Mouse (Mus musculus): ENCODE measurements at regions not wholly inside any gene's neighbourhood (a gene's known extent, or its start where the extent isn't known, plus 50 kb on each side); places are given as distances from the start of the nearest gene placed in this dataset.

DNA sequence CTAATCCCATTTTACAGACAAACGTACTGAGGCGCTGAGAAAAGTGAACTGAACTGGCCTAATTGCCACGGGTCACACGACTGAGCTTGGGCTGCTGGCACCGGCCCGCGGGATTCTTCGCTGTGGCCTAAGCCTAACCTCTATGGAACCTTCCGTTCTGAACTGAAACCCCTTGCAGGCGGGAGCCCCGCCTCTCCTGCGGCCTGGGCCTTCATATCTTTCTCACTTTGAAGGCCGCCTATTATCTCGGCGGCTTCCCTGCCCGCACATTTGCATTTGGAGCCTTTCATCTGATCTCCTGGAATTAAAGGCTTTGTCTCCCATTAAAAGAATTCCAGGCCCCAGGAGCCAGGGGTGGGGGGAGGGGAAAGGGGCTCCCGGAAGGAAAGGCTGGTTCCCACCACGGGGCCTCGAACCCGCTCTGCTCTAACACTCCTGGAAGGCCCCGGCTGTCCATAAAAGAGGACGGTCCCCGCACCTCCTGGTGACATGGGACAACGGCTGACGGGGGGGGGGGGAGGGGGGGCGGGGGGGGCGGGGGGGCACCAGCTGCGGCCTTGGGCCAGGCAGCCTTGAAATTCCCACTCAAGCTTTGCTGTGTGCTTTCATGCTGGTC, 122.9 kb upstream of the Pja1 start:
- no peak for DNase-seq (ENCODE audit: low spot score)

DNA sequence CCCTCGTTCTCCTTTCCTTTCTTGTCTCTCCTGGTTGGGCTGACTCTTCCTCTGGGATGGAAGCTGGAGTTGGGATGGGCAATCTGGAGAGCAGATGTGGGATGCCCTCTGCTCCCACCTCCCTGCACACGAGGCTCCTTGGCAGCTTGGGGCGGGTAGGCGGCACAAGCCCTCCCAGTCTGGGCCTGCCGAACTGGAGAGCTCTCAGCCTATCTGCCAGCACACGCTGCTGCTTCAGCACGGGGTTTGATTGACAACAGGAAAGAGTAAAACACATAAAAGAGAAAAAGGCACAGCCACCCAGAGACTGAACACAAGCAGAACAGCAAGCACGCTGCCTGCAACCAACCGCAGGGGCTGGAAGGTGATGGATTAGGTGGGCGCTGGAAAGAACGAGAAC, 121.9 kb upstream of the Pja1 start:
- no peak for DNase-seq (ENCODE audit: low spot score)

DNA sequence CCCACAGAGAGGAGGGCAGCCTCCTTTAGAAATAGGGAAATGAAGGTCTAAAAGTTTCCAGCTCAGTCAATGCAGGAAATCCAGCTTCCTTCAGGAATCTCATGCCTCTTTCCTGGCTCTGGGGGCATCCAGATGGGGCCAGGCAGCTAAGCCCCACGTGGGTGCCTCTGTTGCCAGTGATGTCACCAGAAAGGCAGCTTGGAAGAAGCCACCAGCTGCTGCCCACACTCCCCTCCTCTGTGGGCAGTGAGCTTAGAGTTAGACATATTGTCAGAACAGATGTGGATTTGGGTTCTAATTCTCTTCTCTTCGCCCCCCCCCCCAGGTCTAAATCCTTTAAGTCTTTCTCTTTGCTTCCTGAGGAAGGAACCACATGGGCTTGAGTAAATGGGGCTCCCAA, 116.2 kb upstream of the Pja1 start:
- no peak for DNase-seq (ENCODE audit: low spot score)

DNA sequence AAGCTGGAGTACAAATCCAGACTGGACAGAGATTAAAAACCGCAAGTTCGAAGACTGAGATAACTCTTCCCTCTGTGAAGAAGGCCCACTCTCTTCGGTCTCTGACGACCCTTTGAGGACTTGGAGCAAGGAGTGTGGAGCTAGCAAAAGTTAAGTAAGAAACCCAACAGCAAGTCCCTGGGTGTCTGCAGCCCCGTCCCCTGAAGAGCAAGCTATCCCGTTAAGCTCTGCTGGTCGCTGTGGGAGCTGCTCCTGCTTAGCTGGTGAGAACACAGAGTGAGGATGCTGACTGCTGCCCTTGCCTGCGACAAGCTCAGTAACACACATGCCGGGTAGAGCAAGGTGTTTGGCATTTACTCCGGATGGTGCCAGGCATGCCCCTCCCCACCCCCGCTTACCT, 115.2 kb upstream of the Pja1 start:
- no peak for DNase-seq (ENCODE audit: low spot score)

DNA sequence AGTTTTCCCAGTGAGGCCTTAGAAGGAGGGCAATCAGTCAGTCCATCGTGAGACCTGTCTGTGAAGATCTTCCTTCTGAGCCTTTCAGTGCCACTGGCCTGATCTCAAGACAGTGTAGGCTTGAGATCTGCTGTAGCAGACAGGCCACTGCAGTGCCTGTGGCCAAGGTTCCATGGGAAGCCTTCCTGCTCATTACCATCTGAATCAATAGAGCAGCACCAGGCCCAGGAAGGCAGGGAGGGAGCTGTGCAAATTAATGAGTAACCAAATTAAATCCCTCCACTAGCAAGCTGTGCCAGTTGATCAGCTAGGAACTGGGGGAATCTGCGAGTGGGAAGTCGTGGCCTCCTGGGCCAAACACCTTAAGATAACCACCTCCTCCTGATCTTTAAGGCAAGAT, 114.6 kb upstream of the Pja1 start:
- DNase-seq (ENCODE audit: low spot score), result no peak

DNA sequence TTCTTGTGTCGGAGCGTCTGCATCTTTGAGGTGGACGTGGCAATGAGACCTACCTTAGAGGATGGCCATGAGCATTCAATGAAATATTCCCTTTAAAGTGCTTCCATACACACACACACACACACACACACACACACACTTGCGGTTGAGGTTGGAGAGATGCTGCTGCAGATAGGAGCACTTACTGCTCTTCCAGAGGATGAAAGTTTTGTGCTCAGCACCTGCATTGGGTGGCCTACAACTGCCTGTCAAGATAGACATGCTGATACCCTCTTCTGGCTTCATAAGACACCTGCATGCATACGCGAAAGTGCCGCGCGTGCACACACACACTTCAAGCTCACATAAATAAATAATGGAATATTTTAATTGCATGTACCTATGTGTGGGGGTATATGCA, 111.5 kb upstream of the Pja1 start:
- no peak for DNase-seq (ENCODE audit: low spot score)

DNA sequence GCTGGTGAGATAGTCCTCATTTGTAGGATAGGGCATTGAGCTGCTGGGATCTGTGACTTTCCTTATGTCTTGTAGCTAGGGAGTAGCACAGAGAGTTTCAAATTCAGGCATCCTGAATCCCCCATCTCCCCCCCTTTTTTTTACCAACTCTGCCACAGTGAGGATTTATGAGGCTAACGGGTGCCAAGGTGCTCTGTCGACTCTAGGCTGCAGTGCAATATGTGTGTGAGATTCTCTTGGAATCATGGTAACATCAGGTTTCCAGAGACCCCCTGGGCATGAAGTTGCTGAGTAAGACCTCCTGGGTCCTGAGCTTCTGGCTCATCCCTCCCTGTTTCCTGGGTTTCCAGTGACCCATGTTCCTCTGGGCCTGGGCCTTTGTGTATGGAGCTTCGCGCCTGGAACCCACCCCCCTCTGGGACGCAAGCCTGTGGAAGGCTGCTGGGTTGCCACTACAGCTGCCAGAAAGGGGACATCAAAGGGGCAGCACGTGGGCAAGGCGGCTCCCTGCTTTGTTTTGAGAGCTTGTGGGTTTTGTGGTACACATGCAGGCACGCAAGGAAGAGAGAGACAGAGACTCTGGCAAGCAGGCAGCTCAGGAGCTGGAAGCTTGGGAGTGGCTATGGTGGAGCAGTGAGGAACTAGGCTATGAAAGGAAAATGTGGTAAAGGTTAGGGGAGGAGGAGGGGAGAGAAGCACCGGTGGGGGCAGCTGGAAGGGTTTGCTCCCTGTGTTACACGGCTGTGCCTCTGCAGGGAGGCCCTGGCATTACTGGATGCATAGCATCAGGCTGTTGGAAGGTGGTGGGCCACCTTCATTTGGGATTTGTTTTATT, 110.8 kb upstream of the Pja1 start:
- DNase-seq (ENCODE audit: low spot score), result no peak

DNA sequence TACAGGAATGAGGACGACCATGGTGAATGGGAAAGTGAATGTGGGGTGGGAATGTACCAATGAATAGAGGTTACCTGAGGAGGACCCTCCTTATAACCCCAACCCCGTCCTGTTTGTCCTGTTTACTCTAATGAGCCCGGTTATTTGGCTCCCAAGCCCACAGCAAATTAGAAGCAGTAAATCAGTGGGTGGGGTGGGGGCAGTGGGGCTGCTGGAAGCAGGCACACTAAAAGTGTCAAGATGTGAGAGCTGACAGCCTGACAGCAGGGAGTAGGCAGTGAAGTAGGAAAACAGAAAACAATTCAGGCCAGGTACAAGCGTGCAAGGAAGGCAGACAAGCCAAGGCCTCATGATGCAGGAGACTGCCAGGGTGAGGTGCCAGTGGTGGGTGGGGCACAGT, 108.1 kb upstream of the Pja1 start:
- no peak for DNase-seq (ENCODE audit: low spot score)

DNA sequence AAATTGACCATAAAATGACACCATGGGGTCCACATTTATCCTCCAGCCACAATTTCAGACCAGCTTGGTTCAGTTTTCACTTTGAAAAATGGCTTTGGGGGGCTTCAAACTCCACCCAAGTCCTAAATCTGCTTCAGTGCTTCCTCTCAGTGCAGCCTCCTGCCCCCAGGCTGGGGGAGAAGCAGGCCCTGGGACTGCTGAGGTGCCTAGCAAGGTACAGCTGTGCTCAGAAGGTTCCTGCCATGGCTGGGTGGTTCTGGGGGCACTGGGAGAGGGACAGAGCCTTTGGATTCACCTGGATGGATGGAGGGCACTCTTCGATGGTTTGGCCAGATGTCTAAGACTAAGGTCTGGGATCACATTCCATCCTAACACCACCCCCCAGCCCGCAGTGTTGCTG, 107.7 kb upstream of the Pja1 start:
- DNase-seq (ENCODE audit: low spot score), result no peak

DNA sequence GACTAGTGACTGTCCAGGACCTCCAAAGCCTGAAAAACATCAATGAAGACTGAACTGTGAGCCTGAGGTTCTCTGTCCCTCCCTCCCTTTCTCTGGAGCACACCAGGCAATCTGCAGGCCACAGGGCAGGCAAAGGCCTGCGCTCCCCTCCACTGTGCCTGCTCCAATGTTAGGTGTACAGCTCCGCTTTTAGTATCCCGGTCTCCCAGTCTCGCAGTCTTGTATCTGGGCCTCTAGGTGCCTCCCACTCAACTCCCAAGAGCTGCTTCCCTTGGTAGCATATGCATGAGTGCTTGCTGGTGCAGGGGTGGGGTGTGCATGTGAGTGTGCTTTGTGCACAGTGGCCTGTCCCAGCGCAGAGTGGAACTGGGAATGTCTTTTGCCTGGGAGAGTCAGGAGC, 104.0 kb upstream of the Pja1 start:
- no peak for DNase-seq (ENCODE audit: low spot score)

DNA sequence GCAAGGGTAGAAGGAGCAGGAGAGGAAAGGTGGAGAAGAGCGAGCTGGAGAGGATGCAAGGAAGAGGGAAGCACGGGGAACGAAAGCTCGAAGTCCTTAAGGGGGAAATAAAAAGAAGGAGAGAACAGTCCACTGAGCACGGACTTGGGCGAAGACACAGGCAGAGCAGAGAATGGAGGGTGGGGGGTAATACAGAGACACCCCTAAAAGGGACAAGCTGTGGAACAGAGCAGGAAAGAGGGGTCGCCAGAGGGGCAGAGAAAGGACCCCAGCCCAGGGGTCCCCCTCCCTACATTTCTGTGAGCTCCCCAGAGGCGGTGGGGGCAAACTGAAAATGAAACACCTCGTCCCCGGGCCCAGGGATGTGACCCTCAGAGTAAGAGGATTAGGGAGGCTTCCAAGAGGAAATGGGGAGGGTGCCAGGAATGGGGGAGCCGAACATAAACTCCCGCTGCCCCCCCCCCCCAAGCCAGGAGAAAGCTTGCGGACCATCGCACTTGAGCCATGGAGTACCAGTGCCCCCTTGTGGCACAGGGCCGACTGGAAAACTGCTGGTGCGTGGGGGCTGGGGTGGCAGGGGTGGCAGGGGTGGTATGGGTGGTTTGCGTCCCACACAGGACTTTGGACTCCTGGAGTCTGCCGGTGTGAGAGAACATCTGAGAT, 103.5 kb upstream of the Pja1 start:
- DNase-seq (ENCODE audit: low spot score), result no peak

DNA sequence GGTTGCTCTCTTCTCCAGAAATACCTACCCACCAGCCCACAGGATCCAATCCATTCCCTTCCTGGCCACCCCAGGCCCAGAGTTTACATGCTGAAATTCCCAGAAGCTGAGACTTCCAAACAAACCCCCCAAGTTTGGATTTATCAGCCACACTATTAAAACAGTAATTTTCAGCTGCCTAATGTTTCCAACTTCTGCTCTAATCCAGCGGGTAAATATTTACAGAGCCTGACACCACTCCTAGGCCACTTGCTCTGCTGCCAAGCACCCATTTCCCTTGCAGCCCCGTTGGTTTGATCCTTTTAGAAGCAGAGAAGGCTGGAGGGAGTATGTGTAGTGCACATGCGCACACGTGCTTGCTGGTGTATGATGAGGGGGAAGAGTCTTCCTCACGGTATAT, 99.1 kb upstream of the Pja1 start:
- no peak for DNase-seq (ENCODE audit: low spot score)

DNA sequence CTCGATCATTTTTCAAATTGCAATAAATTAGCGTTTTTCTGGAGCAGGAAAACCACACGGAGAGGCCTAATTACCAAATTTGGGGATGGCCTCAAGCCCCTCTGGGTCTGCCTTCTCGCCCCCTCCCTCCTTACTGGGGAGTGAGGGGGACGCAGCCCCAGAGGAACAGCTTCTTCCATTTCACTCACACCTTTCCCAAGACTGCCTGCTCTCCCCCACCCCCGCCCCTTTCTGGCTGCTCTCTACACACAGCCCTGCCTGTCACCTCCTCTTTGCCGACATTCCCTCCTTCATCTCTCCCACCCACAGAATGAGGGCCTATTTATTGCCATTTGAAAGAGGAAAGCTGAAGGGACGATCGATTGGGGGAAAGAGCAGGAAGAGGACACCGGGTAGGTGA, 97.2 kb upstream of the Pja1 start:
- no peak for DNase-seq (ENCODE audit: low spot score)

DNA sequence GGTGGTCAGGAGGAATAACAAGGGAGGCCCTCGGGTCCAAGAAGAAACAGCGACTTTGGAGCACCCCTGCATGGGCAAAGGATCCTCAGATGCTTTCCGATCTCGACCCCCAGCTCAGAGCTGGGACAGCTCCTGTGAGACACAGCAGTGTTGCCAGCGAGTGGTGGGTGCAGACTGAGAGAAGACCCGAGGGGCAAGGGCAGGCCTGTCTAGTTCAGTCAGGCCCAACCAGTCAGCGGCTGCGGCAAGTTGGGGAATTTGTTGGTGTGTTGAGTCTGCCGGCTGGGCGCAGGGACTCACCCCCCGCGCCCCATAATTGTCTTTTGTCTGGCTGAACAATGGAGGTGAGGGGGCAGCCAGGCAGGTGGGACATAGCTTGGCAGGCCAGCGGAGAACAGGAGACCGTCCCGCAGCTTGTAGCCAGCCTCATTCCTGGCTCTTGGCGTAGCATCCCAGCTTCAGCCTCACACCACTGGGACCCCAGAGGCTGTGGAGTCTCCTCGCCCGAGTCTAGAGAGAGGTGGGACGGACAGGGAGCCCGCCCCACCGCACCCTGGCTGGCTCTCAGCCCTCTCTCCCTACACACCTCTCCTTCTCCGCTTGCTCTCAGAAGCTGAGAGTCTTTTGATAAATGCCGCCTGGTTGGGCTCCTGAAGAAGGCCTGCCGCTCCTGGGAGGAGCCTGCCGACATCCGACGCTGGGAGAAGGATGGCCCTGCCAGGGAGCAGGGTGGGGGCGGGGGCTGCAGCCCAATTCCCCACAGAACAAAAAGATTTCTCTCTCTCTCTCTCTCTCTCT, 96.5 kb upstream of the Pja1 start:
- no peak for DNase-seq (ENCODE audit: low spot score)

DNA sequence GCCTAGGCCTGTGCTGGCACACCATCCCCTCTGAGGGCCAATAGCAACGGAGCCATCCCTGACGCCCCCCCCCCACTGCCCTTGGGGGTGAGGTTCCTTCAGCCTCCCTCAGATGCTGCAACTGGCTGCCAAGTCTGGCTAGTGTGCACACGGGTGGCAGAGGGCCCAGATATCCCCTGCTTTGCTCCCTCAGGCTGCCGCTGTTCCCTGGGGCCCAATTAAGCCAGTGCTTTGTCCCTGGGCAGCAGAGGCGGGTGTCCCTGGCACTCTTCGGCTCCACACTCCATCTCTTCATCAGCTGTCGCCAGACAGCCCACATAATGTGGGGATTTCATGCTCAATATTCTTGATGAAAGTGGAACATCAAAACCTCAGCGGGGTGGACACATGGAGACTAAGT, 90.9 kb upstream of the Pja1 start:
- DNase-seq (ENCODE audit: low spot score), result no peak

DNA sequence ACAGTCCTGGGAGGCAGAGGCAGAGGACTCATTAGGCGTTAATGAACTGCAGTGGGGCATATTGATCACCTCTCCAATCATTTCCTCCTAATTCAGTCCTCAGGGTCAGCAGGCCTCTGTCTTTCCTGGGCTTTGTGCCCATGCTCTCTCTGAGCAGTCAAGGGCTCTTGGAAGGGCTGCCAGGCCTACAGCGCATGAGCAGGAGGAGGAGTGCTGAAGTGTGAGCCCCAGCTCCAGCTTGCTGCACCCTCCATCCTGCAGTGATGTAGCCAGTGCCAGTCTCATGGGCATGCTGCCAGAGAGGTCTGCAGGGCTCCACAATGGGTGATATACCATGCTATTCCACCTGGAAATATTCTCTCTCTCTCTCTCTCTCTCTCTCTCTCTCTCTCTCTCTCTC, 89.6 kb upstream of the Pja1 start:
- no peak for DNase-seq (ENCODE audit: low spot score)

DNA sequence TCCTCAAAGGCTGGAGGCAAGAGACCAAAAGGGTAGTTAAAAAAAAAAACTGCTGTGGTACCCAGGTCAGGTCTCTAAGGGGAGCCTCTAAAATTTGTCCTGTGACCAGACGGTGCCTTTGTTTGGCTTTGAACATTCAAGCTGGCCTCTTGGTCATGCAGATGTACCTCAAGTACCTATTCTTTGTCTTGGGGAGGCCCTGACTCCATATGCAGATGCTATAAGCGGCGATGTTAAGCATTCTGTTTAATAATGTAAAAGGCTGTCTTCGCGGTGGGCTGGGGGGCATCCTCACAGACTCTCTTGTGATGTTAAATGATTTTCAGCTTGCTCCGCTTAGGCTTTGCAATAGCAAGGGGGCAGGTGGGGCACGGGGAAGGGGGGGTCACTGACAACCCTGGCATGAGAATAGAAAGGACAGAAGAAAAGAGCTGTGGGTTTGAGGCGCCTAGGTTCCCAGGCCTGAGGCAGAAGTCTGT, 85.8 kb upstream of the Pja1 start:
- no peak for DNase-seq (ENCODE audit: low spot score)

DNA sequence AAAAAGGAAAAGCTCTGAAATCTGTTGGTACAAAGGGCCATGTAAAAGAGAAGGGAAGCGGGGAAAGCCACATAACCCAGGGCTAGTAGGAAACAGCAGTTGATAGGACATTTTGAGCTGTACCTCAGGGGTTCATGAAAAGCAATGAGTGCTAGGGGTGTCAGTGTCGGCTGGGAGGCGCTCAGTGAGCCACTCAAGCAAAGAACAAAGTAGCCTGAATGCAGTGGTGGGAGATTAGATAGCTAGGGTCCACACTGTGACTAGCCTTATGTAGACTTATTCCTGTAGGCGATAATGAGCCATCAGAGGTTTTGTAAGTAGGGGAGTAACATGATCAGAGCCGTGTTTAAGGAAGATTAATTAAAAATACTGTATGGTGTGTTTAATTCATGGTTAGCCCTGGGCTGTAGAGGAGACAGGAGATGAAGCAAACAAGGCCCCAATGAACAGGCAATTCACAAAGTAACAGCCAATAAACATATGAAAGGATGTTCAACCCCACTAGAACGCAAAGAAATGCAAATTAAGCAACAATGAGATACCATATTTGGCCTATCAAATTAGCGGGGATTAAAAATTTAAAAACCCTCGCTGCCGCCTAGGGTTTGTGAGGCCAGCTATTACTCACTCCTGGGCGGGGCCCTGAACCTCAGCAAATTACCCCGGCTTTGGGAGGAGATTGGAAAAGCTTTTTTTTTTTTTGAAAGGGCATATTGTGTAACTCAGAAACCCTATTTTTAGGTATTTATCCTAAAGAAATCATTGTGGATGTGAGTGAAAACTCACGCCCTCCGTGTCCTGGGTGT, 85.1 kb upstream of the Pja1 start:
- DNase-seq (ENCODE audit: low spot score), result no peak

DNA sequence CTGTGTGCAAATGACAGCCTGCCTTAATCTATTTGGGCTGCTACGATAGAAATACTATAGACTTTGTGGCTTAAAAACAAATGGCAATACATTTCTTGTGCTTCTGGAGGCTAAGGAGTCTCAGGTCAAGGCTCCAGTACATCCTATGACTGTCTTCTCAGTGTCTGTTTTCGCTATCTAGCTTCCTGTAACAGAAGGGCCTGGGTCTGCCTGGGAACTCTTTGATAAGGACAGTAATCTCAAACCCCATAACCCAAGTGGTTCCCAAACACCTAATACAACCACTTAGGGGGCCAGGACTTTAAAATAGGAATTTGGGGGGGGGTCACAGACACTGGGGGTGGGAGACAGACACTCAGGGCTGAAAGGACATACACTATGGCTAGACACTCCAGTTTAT, 81.7 kb upstream of the Pja1 start:
- no peak for DNase-seq (ENCODE audit: low spot score)

DNA sequence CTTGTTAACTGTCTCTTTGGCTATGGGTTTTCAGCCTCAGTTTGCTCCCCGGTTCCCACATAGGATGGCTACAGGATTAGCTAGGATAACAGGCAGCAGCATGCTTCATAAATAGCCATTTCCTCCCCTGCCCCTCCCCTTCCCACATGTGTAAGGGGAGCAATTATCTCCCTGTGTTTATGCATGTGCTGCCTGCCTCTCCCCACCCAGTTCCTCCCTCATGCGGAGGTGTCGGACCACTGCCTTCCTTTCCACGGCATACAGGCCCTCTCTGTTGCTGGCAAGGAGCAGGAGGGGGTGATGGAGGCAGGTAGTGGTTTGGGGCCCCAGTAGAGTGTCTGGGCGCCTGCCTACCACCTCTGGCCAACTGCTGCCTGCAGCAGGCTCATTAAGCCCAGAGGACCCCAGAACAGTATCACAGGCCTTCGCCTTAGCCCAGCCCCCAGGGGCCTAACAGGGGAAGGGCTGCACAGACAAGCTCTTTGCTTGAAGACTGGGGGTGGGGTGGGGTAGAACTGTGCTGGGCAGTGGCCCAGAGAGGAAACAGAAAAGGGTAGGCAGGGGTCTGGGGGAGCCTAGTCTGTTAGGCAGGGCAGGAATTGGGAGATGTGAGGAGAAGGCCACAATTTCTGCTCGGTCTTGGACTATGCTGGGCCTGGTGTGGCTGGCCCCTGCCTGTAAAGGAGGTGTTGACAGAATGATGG, 79.1 kb upstream of the Pja1 start:
- no peak for DNase-seq (ENCODE audit: low spot score)
